Mouse (Mus musculus) midbrain, embryonic 10.5 days (tissue): Measurements from ENCODE around the gene Tnfsfm13. TPM values are rescaled to one million over a fixed set of nuclear protein-coding genes. Genes with fewer than 3 reads are reported as not detected.

Experiments
- DNase-seq: peaks from one replicate; pipeline ENCODE4 v3.0.0-alpha.2; 2017; ENCODE audit warnings: low spot score
- H3K27ac ChIP-seq: fragments of 300-500 bp; sonication (generic); replicated peaks from 2 replicates; pipeline ENCODE4 v1.5.1; 2016; ENCODE audit warnings: mild to moderate bottlenecking
- H3K27me3 ChIP-seq: fragments of 300-500 bp; sonication (generic); 2 replicates; pipeline ENCODE4 v1.6.1; 2016; ENCODE audit warnings: low read depth, mild to moderate bottlenecking; ENCODE audit not compliant: poor library complexity, severe bottlenecking
- H3K36me3 ChIP-seq: fragments of 300-500 bp; sonication (generic); 2 replicates; pipeline ENCODE4 v1.6.1; 2016; ENCODE audit warnings: mild to moderate bottlenecking, moderate library complexity
- H3K4me1 ChIP-seq: fragments of 300-500 bp; sonication (generic); 2 replicates; pipeline ENCODE4 v1.6.1; 2016
- H3K4me3 ChIP-seq: fragments of 300-500 bp; sonication (generic); 2 replicates; pipeline ENCODE4 v1.5.1; 2016; ENCODE audit warnings: mild to moderate bottlenecking, moderate library complexity
- H3K9me3 ChIP-seq: fragments of 300-500 bp; sonication (generic); replicated peaks from 2 replicates; pipeline ENCODE4 v1.6.1; 2016; ENCODE audit warnings: mild to moderate bottlenecking
- WGBS: fragments of 180-500 bp; shearing (Covaris S2); methylation state at CpG from one replicate; pipeline ENCODE4 v1.1.7; 2016; 5-methylcytosine and 5-hydroxymethylcytosine counted together
- polyA plus RNA-seq: library from polyadenylated mRNA; unstranded; fragments of >200 nt; fragmentation: Nextera tagmentation; extraction: Ambion mirVana; gene quantifications from 2 replicates; pipeline ENCODE4 v1.2.1, GENCODE M21; 2016

Gene Tnfsfm13
- polyA plus RNA-seq, 1 experiment from 2014 or later = 1.3 TPM

GRCm38 (mm10) chr11:69699595-69699994 is 3.7 kb upstream of the Tnfsfm13 start:
- peaks cover 10% of the 10 kb centered on the region; the same call in 1 of the 2 replicates for H3K27me3 ChIP-seq
- no peaks in the 10 kb centered on the region for H3K36me3 ChIP-seq
- H3K9me3 ChIP-seq = no peaks in the 10 kb centered on the region
- no peak for DNase-seq
- 77% methylated on average over 1 of the region's 1 CpGs for WGBS
- no peak overlapping the region for H3K27ac ChIP-seq
- H3K4me1 ChIP-seq = peaks cover 14% of the 10 kb centered on the region
- H3K4me3 ChIP-seq = no peak overlapping the region

DNA sequence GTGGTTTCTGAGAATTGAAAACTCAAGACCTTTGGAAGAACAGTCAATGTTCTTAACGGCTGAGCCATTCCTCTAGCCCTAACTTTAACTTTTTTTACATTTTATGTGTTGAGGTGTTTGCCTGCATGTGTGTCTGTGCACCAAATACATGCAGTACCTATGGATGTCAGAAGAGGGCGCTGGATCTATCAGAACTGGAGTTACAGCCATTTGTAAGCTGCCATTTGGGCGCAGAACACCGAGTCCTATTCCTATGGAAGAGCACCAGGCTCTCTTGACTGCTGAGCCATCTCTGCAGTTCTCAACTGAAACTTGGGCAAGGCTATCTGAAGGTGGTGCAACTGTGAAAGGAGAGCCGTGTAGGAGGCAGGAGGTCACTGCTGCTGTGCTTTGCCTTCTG is 2.7 kb upstream of the Tnfsfm13 start:
- Histone ChIP-seq H3K27ac (no peak overlapping the region), H3K4me1 (peaks cover 14% of the 10 kb centered on the region), H3K27me3 (peaks cover 13% of the 10 kb centered on the region; the same call in 1 of the 2 replicates), H3K4me3 (no peak overlapping the region), H3K36me3 (no peaks in the 10 kb centered on the region), H3K9me3 (no peaks in the 10 kb centered on the region)
- 70% methylated on average over 5 of the region's 5 CpGs for WGBS
- DNase-seq = no peak

- 93% methylated on average over 3 of the region's 3 CpGs for WGBS
These were observed 1.5 kb upstream of the Tnfsfm13 start for GRCm38 (mm10) chr11:69697396-69697795.

GRCm38 (mm10) chr11:69695046-69695360 is 895 bp downstream of the Tnfsfm13 start:
- Histone ChIP-seq H3K9me3 (no peaks in the 10 kb centered on the region), H3K4me1 (peaks cover 14% of the 10 kb centered on the region), H3K36me3 (no peaks in the 10 kb centered on the region), H3K4me3 (peak overlapping the region; percentile 68), H3K27me3 (peaks cover 13% of the 10 kb centered on the region; the same call in 1 of the 2 replicates), H3K27ac (peak overlapping the region; percentile 87; the same call in 1 of the 2 replicates)
- WGBS = 29% methylated on average over 6 of the region's 6 CpGs
- no peak for DNase-seq

More at GRCm38 (mm10) chr11:69697396-69697795, 1.5 kb upstream of the Tnfsfm13 start:
- Histone ChIP-seq H3K4me3 (no peak overlapping the region), H3K27ac (no peak overlapping the region), H3K27me3 (peaks cover 13% of the 10 kb centered on the region; the same call in 1 of the 2 replicates), H3K4me1 (peaks cover 14% of the 10 kb centered on the region), H3K9me3 (no peaks in the 10 kb centered on the region), H3K36me3 (no peaks in the 10 kb centered on the region)
- DNase-seq = no peak

GRCm38 (mm10) chr11:69693421-69693965 is 2.4 kb downstream of the Tnfsfm13 start:
- no peaks in the 10 kb centered on the region for H3K36me3 ChIP-seq
- H3K4me3 ChIP-seq = no peak overlapping the region
- 60% methylated on average over 11 of the region's 11 CpGs for WGBS
- H3K27me3 ChIP-seq = peaks cover 13% of the 10 kb centered on the region; the same call in 1 of the 2 replicates
- no peak for DNase-seq
- H3K27ac ChIP-seq = no peak overlapping the region
- peaks cover 14% of the 10 kb centered on the region for H3K4me1 ChIP-seq
- no peaks in the 10 kb centered on the region for H3K9me3 ChIP-seq

DNA sequence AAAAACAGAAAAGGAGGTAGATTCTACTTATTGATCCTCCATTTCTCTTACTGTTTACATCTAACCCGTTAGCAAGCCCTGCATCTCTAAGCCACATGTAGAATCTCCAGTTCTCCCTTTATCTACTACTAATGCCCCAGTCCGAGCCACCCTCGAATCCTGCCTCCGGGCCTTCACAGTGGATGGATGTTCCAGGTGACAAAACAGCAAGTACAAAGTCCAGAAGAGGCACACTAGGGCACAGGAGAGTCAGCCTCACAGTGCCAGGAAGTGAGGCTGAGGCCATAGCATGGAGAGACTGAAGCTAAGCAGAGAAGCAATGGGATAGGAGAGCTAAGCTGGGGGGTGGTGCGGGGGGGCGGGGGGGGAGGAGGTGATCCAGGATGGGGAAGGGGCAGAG is 3.0 kb downstream of the Tnfsfm13 start:
- Histone ChIP-seq H3K27ac (no peak overlapping the region), H3K9me3 (no peaks in the 10 kb centered on the region), H3K4me3 (no peak overlapping the region), H3K27me3 (peaks cover 13% of the 10 kb centered on the region; the same call in 1 of the 2 replicates), H3K4me1 (peaks cover 14% of the 10 kb centered on the region), H3K36me3 (no peaks in the 10 kb centered on the region)
- DNase-seq = no peak
- WGBS = 90% methylated on average over 6 of the region's 6 CpGs

- Histone ChIP-seq H3K4me1 (peaks cover 14% of the 10 kb centered on the region), H3K27me3 (peaks cover 13% of the 10 kb centered on the region; the same call in 1 of the 2 replicates), H3K27ac (no peak overlapping the region), H3K36me3 (no peaks in the 10 kb centered on the region), H3K9me3 (no peaks in the 10 kb centered on the region), H3K4me3 (no peak overlapping the region)
- DNase-seq = no peak
- 86% methylated on average over 9 of the region's 9 CpGs for WGBS
These were observed 3.6 kb downstream of the Tnfsfm13 start for GRCm38 (mm10) chr11:69692196-69692811.

- H3K27ac ChIP-seq = peak overlapping the region; percentile 23; the same call in 1 of the 2 replicates
- DNase-seq = no peak
- 100% methylated on average over 1 of the region's 1 CpGs for WGBS
- H3K4me1 ChIP-seq = peaks cover 24% of the 10 kb centered on the region
- no peaks in the 10 kb centered on the region for H3K9me3 ChIP-seq
- no peaks in the 10 kb centered on the region for H3K36me3 ChIP-seq
- H3K27me3 ChIP-seq = peaks cover 20% of the 10 kb centered on the region; the same call in 1 of the 2 replicates
- no peak overlapping the region for H3K4me3 ChIP-seq
These were observed 6.0 kb downstream of the Tnfsfm13 start for GRCm38 (mm10) chr11:69689891-69690290.

- Histone ChIP-seq H3K36me3 (no peaks in the 10 kb centered on the region), H3K9me3 (no peaks in the 10 kb centered on the region), H3K27me3 (peaks cover 25% of the 10 kb centered on the region), H3K4me1 (peaks cover 36% of the 10 kb centered on the region), H3K27ac (no peak overlapping the region), H3K4me3 (peak overlapping the region; percentile 12; the same call in 1 of the 2 replicates)
- DNase-seq = no peak
- 58% methylated on average over 5 of the region's 5 CpGs for WGBS
These were observed 8.8 kb downstream of the Tnfsfm13 start for GRCm38 (mm10) chr11:69687061-69687460.

DNA sequence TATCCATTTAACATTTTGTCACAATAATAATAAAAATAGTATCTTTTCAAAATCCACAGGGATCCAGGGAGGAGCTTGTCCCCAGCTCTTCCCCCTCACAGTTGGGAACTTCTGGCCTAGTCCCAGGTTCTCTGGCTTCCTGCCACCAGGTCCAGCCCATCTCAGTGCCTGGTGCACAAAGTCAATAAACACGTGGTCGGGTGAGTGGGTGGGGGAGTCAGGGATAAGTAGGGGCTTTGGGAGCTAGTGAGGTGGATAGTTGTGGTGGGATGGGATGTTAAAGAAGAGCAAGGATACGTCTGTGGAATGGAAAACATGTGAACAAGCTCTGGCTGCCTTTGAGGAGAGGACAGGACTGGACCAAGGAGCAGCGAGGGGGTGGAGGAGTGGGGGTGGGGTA is 9.5 kb downstream of the Tnfsfm13 start:
- Histone ChIP-seq H3K4me1 (peaks cover 40% of the 10 kb centered on the region), H3K27ac (no peak overlapping the region; the same call in 1 of the 2 replicates), H3K27me3 (peaks cover 25% of the 10 kb centered on the region), H3K4me3 (no peak overlapping the region), H3K9me3 (no peaks in the 10 kb centered on the region), H3K36me3 (no peaks in the 10 kb centered on the region)
- no peak for DNase-seq
- WGBS = 14% methylated on average over 4 of the region's 4 CpGs

DNA sequence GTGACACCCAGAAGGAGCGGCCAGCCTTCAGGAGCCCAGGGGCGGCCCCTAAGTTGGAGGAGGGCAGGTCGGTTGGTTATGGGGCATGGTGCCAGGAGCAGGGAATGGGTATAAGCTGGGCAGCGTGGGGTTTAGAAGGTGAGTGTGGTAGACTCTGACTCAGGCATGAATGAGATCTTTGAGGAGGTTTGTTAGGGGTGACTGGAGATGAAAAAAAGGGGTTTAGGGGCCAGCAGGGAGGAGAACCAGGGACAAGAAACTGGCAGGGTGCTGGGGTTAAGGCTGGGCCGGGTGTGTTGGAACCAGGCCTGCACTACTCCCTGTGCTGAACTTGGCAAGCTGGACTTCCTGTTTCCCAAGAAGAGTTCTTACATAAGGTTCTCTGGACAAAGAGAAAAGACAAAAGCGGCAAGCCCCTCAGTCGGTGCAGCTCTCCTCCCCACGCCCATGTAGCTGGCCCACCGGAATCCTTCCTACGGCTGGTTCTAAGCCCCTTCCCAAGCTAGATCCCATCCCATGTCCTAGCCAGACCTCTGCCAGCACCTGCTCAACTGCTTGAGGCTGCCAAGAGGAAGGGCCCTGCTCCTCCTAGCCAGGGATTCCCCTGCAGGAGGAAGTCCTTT is 10.3 kb downstream of the Tnfsfm13 start, which contains the start of gene Tnfsf13:
TSS of gene Tnfsf13 (minus strand) at position 259 of the 623 bp plus-strand sequence.
- H3K36me3 ChIP-seq = no peaks in the 10 kb centered on the region
- 66% methylated on average over 10 of the region's 10 CpGs for WGBS
- no peak for DNase-seq
- peaks cover 25% of the 10 kb centered on the region for H3K27me3 ChIP-seq
- H3K4me1 ChIP-seq = peaks cover 48% of the 10 kb centered on the region
- 0 out of 2 replicates have a peak within 1 kb of the TSS, but pooled peaks have one; percentile 8 for H3K4me3 ChIP-seq
- peak within 1 kb of the TSS; percentile 30; the same call in 1 of the 2 replicates for H3K27ac ChIP-seq
- H3K9me3 ChIP-seq = no peaks in the 10 kb centered on the region

GRCm38 (mm10) chr11:69684936-69685335 is 11.0 kb downstream of the Tnfsfm13 start:
- H3K27ac ChIP-seq = 0 out of 2 replicates have a peak overlapping the region, but pooled peaks have one; percentile 30
- no peaks in the 10 kb centered on the region for H3K9me3 ChIP-seq
- H3K4me3 ChIP-seq = 0 out of 2 replicates have a peak overlapping the region, but pooled peaks have one; percentile 8
- peaks cover 7% of the 10 kb centered on the region for H3K36me3 ChIP-seq
- peaks cover 55% of the 10 kb centered on the region for H3K4me1 ChIP-seq
- 81% methylated on average over 6 of the region's 6 CpGs for WGBS
- peaks cover 25% of the 10 kb centered on the region for H3K27me3 ChIP-seq
- no peak for DNase-seq
